Mouse (Mus musculus) heart, postnatal 14 days (tissue): ENCODE data around the gene Eif3f. TPM values are rescaled to one million over a fixed set of nuclear protein-coding genes. Genes with fewer than 3 reads are reported as not detected.

Experiments used
- DNase-seq, 2 experiments: peaks; one replicate each; pipeline ENCODE4 v3.0.0; 2021 to 2022
- intact Hi-C: fragments of 180-260 bp; cut with DNase I; formaldehyde crosslinking; loops from one replicate; pipeline ENCODE4 v1.15.1; 2025
- total RNA-seq, 2 experiments: library from RNA; stranded (reverse); gene quantifications; 2 replicates each; pipeline ENCODE4 v1.2.3; 2021

Gene Eif3f
- total RNA-seq, 2 experiments from 2014 or later = 90.2 to 92.6 TPM

DNA sequence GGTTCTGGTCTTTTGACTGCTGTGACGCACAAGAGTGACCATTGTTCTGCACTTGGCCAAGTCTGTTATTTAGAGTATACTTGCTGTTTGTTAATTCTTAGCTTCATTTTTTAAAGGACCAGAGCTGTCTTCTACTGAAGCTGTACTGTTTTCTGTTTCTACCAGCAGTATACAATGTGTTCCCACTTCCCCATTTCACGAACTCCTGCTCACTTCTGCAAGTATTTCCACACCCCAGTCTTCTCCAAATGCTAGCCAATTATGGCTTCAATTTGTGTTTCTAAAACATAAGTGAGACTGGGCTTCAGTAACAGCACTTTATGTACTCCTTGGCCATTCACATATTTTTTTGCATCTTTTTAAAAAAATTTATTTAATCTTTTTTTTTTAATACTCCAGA is 23.5 kb downstream of the Eif3f start:
- DNase-seq = no peak
- intact Hi-C loops = no loop called here

DNA sequence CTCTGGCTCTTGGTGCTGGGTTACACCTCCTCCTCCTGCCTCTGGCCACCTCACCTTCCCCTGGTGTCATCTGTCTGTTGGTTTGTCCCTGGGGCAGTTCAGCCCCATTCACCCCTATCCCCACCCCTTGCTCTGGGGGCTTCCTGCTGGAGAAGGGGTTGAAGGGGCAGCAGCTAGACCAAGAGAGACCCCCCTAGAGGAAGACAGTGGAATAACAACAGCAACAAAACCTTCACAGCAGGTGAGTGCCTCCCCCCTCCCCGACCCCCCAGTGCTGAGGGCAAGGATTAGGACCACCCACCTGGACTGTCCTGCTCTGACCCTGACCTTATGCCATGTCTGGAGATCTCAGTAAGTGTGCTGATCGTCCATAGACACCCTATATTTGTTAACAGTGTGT is 31.8 kb downstream of the Eif3f start:
- intact Hi-C loops = no loop called here

DNA sequence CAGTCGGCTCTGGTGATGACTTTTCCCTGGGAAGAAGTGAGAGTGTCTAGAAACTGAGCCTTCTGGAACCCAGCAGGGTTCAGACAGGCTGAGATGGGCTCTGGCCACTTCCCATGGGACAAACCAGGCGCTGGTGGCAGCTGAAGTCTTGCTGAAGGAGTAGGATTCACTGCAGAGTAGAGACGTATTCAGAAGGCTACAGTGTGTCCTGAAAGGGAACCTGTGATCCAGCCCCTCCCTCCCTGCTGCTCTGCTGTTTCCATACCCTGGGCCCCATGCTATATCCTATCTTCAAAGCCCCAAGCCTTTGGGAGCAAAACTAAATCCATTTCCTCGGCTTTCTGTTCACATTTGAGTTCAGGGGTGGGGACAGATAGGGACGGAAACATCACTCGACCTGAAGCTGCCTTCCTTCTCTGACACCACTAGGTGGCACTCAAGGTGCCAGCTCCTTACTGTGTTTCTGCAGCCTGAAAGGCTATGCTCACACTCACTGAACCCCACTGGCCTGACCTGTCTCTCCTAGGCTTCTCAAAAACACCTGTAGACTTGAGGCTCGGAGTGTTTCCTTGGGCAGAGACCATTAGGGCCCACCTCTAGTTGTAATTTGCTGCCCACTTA is 32.6 kb downstream of the Eif3f start:
- intact Hi-C loops = loop anchor here (1.0 kb wide), 2 partner anchors 54 to 61 kb away; no protein-coding TSS in a partner anchor
- peak; percentile 42 to 67 for DNase-seq

More for the DNA sequence above, 31.8 kb downstream of the Eif3f start:
- no peak for DNase-seq

DNA sequence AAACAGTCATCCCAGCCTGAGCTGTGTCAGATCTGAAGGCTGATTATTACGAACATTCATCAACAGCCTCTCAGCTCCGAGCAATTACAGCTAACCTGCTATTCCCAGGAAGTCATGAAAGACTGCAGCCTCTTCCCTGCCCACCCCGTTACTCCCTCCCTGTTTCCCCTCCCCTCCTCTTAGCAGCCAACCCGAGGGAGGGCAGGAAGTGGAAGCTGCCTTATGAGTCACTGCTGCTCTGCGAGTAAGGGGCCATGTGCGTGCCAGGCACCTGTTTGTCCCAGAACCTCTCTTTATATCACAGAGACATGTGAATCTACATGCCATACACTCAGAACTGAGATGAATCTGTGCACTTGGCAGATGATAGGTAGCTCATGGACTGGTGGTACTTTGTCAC is 34.0 kb downstream of the Eif3f start:
- no peak for DNase-seq
- intact Hi-C loops = no loop called here

DNA sequence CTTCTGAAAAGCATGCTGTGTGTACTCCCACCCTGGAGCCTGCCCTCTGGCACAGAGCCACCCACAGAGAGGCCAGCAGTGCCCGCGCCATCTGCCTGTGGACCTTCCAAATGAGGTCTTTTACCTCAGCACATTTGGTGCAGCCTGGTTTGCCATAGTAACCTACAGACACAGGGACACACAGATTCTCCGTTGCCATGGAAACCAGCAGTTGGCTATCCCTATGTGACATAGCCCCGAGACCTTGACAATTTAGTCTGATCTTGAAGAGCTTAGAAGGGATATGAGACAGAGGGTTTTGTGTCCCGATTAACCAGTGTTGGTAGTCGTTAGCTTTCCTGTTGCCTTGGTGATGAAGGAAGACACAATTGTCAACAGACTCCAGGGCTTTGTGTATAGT is 38.1 kb downstream of the Eif3f start:
- DNase-seq = no peak
- intact Hi-C loops = no loop called here

DNA sequence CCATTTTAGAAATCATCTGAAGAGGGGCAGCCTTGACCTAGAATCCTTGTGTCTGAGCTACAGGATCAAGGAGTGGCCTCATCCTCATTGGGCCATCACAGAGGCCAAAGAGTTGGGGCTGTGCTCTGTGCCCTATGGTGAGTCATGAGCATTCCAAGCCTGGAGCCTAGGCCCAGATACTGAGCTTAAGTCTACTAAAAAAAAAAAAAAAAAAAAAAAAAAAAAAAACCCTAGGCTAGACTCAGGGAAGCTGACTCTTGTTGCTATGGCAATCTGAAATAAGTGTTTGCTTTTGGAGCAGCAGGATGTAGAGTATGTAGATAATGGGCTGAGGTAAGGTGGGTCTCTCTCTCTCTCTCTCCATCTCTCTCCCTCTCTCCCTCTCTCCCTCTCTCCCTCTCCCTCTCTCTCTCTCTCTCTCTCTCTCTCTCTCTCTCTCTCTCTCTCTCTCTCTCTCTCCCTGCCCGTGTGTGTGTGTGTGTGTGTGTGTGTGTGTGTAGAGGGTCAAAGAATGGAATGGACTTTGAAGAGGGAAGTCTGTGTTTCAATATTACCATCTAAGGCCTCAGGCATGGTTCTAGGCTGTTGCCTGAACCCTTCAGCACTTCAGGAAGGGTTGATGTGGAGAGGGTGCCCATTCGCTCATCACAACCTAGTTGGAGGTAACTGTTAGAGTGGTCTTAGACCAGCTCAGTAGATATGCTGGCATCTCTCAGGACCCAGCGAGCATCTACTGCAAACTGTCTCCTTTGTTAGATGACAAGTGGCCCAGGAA is 51.9 kb downstream of the Eif3f start:
- DNase-seq = no peak

DNA sequence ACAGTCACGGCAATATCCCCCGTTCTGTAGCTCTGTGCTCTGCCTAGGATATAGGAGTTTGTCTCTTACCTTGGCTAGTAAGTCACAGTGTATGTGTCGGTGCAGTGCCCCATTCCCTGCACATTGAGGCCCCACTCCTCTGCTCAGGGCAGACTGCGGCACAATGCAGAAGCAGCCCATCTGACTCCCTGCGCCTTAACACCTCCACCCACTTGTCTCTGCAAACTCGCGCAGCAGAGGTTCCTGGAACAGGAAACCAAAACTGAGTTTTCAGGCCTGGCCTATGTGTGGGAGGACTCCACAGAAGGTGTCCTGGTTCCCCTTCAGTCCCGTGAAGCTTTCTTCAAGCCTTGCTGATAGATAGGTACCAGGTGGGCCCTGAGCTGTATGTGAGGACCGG is 57.0 kb downstream of the Eif3f start:
- intact Hi-C loops = no loop called here
- no peak for DNase-seq

More for the DNA sequence above, 51.9 kb downstream of the Eif3f start:
- intact Hi-C loops = no loop called here

Other genes starting within 250 kb of the Eif3f start
- not detected for gene Olfr512, start 221.1 kb upstream of the Eif3f start, total RNA-seq
- not detected for gene Olfr513, start 183.4 kb upstream of the Eif3f start, total RNA-seq
- not detected for gene Olfr514, start 108.4 kb upstream of the Eif3f start, total RNA-seq
- not detected for gene Olfr516, start 83.9 kb upstream of the Eif3f start, total RNA-seq
- not detected for gene Olfr517, start 62.0 kb upstream of the Eif3f start, total RNA-seq
- gene Olfr518, start 49.4 kb upstream of the Eif3f start, total RNA-seq = not detected
- gene Olfr519, start 40.0 kb upstream of the Eif3f start, total RNA-seq = not detected
- 10 to 100 TPM; 16.4 to 17.9 TPM for gene Nlrp10, start 4.2 kb upstream of the Eif3f start, total RNA-seq
- gene Tub, start 15.9 kb downstream of the Eif3f start, total RNA-seq = under 1 TPM; 0.46 to 0.48 TPM
- under 1 TPM; 0.55 to 0.95 TPM for gene Ric3, start 148.9 kb downstream of the Eif3f start, total RNA-seq
- 1 to 10 TPM; 1.8 to 2.6 TPM for gene Lmo1, start 240.8 kb downstream of the Eif3f start, total RNA-seq